Mouse (Mus musculus): ENCODE results near the gene Htr5a.

GRCm38 (mm10) chr5:27880329-27881036, 38.5 kb downstream of the Htr5a start:
- TF ChIP-seq CTCF (IDR thresholded peaks at IDR 0.05; ENCODE audit: low read depth, low read length), result no peak
- no peak for TF ChIP-seq EP300 (IDR thresholded peaks at IDR 0.05; ENCODE audit: insufficient read depth, low read depth, low read length)
- TF ChIP-seq POLR2A (IDR thresholded peaks at IDR 0.05; ENCODE audit: insufficient read depth, low read length), result no peak
